Mouse (Mus musculus) MEL (cell line): ENCODE measurements at regions not wholly inside any gene's neighbourhood (a gene's known extent, or its start where the extent isn't known, plus 50 kb on each side); places are given as distances from the start of the nearest gene placed in this dataset.
"Not testable (repeated sequence)": the region's sequence is repeated elsewhere in the genome, so short reads cannot be mapped to it uniquely, and the experiment has no call there.

Experiments used
- CTCF ChIP-seq, 3 experiments: IDR thresholded peaks in 2 of 3; conservative IDR thresholded peaks in 1 of 3; 2 replicates each; pipeline ENCODE4 v1.5.1; 2011 to 2012; ENCODE audit warnings: low read length in 3 of 3, low read depth in 2 of 3, mild to moderate bottlenecking in 2 of 3, improper control_type of control experiment in 1 of 3, inconsistent platforms in 1 of 3, mixed read lengths in 1 of 3, moderate library complexity in 1 of 3; ENCODE audit not compliant: control insufficient read depth in 1 of 3, insufficient read depth in 1 of 3, poor library complexity in 1 of 3, severe bottlenecking in 1 of 3
- EP300 ChIP-seq, 2 experiments: IDR thresholded peaks; 2 replicates each; pipeline ENCODE4 v1.6.1; 2011; ENCODE audit warnings: improper control_type of control experiment in 2 of 2, low read length in 2 of 2, low read depth in 1 of 2, mild to moderate bottlenecking in 1 of 2
- POLR2A ChIP-seq, 2 experiments: IDR thresholded peaks; 2 replicates each; pipeline ENCODE4 v1.6.1; 2011 to 2012; ENCODE audit warnings: low read length in 2 of 2, mild to moderate bottlenecking in 2 of 2, control low read depth in 1 of 2, improper control_type of control experiment in 1 of 2, low read depth in 1 of 2, moderate library complexity in 1 of 2; ENCODE audit not compliant: control insufficient read depth in 1 of 2, insufficient read depth in 1 of 2, poor library complexity in 1 of 2
- USF1 ChIP-seq: IDR thresholded peaks from 2 replicates; pipeline ENCODE4 v1.6.1; 2014; ENCODE audit warnings: low read depth, mild to moderate bottlenecking, inconsistent platforms, low read length, improper control_type of control experiment, moderate library complexity

- not testable (repeated sequence) for TF ChIP-seq POLR2A (IDR thresholded peaks at IDR 0.05; ENCODE audit: control insufficient read depth in 1 of 2, insufficient read depth in 1 of 2, low read depth in 1 of 2, low read length in 2 of 2, poor library complexity in 1 of 2); CTCF (IDR thresholded peaks at IDR 0.05 in 2 of 3, conservative IDR thresholded peaks at IDR 0.05 in 1 of 3; ENCODE audit: control insufficient read depth in 1 of 3, insufficient read depth in 1 of 3, low read depth in 2 of 3, low read length in 3 of 3, poor library complexity in 1 of 3, severe bottlenecking in 1 of 3); EP300 (IDR thresholded peaks at IDR 0.05; ENCODE audit: low read depth in 1 of 2, low read length in 2 of 2); USF1
Observed at GRCm38 (mm10) chr14:53001289-53001688, 505.7 kb upstream of the Olfr1507 start.
